Mouse (Mus musculus) 3T3-L1 (cell line): Measurements from ENCODE around the gene Dnase1l2.
A peak's percentile ranks its signal among the peaks of the same experiment; 100 is the strongest.
"Not testable (repeated sequence)": the region's sequence is repeated elsewhere in the genome, so short reads cannot be mapped to it uniquely, and the experiment has no call there.

ENCODE experiments used
- DNase-seq: peaks from one replicate; pipeline ENCODE4 v3.0.0-alpha.2; 2015; ENCODE audit warnings: low read depth, low spot score

The Dnase1l2 gene

GRCm38 (mm10) chr17:24472512-24472911 lies 29.6 kb upstream of the Dnase1l2 start:
- DNase-seq, result peak; percentile 71

GRCm38 (mm10) chr17:24470701-24471527 lies 28.0 kb upstream of the Dnase1l2 start:
- DNase-seq, result peak; percentile 44

GRCm38 (mm10) chr17:24469910-24470602 lies 27.2 kb upstream of the Dnase1l2 start, which contains the start of the genes E4f1 and Pgp:
TSS of gene E4f1 (minus strand) at chr17:24470313.
TSS of gene Pgp (plus strand) at chr17:24470392.
- DNase-seq, result peak; percentile 97

GRCm38 (mm10) chr17:24469336-24469909 lies 26.5 kb upstream of the Dnase1l2 start:
- no peak for DNase-seq

- no peak for DNase-seq
Observed at GRCm38 (mm10) chr17:24468636-24469246, 25.8 kb upstream of the Dnase1l2 start.

- DNase-seq, result peak; percentile 63
Observed at GRCm38 (mm10) chr17:24463374-24464133, 20.6 kb upstream of the Dnase1l2 start.

GRCm38 (mm10) chr17:24462932-24463331 lies 20.0 kb upstream of the Dnase1l2 start:
- no peak for DNase-seq

- peak; percentile 86 for DNase-seq
Observed at GRCm38 (mm10) chr17:24461580-24461979, 18.7 kb upstream of the Dnase1l2 start.

- not testable (repeated sequence) for DNase-seq
Observed at GRCm38 (mm10) chr17:24455523-24456206, 12.8 kb upstream of the Dnase1l2 start.

- DNase-seq, result peak; percentile 100
Observed at GRCm38 (mm10) chr17:24454756-24455522, 12.0 kb upstream of the Dnase1l2 start.

- no peak for DNase-seq
Observed at GRCm38 (mm10) chr17:24454218-24454755, 11.4 kb upstream of the Dnase1l2 start.

- no peak for DNase-seq
Observed at GRCm38 (mm10) chr17:24453372-24453771, 10.5 kb upstream of the Dnase1l2 start.

GRCm38 (mm10) chr17:24451220-24451619 lies 8.3 kb upstream of the Dnase1l2 start:
- DNase-seq, result no peak

- no peak for DNase-seq
Observed at GRCm38 (mm10) chr17:24449507-24449906, 6.6 kb upstream of the Dnase1l2 start.

- DNase-seq, result no peak
Observed at GRCm38 (mm10) chr17:24446590-24446989, 3.7 kb upstream of the Dnase1l2 start.

GRCm38 (mm10) chr17:24443409-24443808 lies 504 bp upstream of the Dnase1l2 start:
- no peak for DNase-seq

GRCm38 (mm10) chr17:24442107-24442506 lies 798 bp downstream of the Dnase1l2 start:
- no peak for DNase-seq

- DNase-seq, result peak; percentile 55
Observed at GRCm38 (mm10) chr17:24441148-24441547, 1.8 kb downstream of the Dnase1l2 start.

- peak; percentile 36 for DNase-seq
Observed at GRCm38 (mm10) chr17:24440377-24440776, 2.5 kb downstream of the Dnase1l2 start.
